Mouse (Mus musculus): ENCODE data around the gene Zfp687.

Gene Zfp687

GRCm38 (mm10) chr3:95016532-95017056 lies 1.3 kb upstream of the Zfp687 start:
- no peak for DNase-seq

- DNase-seq = peak; percentile 97
Measured at GRCm38 (mm10) chr3:95015891-95016531, 763 bp upstream of the Zfp687 start.

- DNase-seq = peak; percentile 68
Measured at GRCm38 (mm10) chr3:95014428-95015151, 658 bp downstream of the Zfp687 start.

- no peak for DNase-seq
Measured at GRCm38 (mm10) chr3:95013699-95014427, 1.4 kb downstream of the Zfp687 start.

GRCm38 (mm10) chr3:95012982-95013381 lies 2.3 kb downstream of the Zfp687 start:
- DNase-seq = no peak

- DNase-seq = no peak
Measured at GRCm38 (mm10) chr3:95010396-95010795, 4.9 kb downstream of the Zfp687 start.

- DNase-seq = no peak
Measured at GRCm38 (mm10) chr3:95007706-95008105, 7.5 kb downstream of the Zfp687 start.

GRCm38 (mm10) chr3:95005651-95006050 lies 9.6 kb downstream of the Zfp687 start:
- no peak for DNase-seq

- DNase-seq = no peak
Measured at GRCm38 (mm10) chr3:95003273-95003672, 12.0 kb downstream of the Zfp687 start.

- DNase-seq = no peak
Measured at GRCm38 (mm10) chr3:95002569-95002968, 12.7 kb downstream of the Zfp687 start.

- peak; percentile 81 for DNase-seq
Measured at GRCm38 (mm10) chr3:94996946-94997345, 18.3 kb downstream of the Zfp687 start.

- DNase-seq = no peak
Measured at GRCm38 (mm10) chr3:94989159-94989761, 26.0 kb downstream of the Zfp687 start.

- peak; percentile 46 for DNase-seq
Measured at GRCm38 (mm10) chr3:94987578-94987977, 27.7 kb downstream of the Zfp687 start.

GRCm38 (mm10) chr3:94985513-94985912 lies 29.7 kb downstream of the Zfp687 start:
- DNase-seq = peak; percentile 32

GRCm38 (mm10) chr3:94984312-94984711 lies 30.9 kb downstream of the Zfp687 start:
- DNase-seq = no peak

- peak; percentile 92 for DNase-seq
Measured at GRCm38 (mm10) chr3:94974528-94975422, 40.5 kb downstream of the Zfp687 start, which contains the start of gene Pi4kb. Gene Pi4kb (plus strand): TSS chr3:94974731.

- DNase-seq = no peak
Measured at GRCm38 (mm10) chr3:94974026-94974527, 41.2 kb downstream of the Zfp687 start.

- DNase-seq = no peak
Measured at GRCm38 (mm10) chr3:94973620-94974019, 41.6 kb downstream of the Zfp687 start.

GRCm38 (mm10) chr3:94972552-94972951 lies 42.7 kb downstream of the Zfp687 start:
- DNase-seq = no peak

GRCm38 (mm10) chr3:94965878-94966277 lies 49.4 kb downstream of the Zfp687 start:
- DNase-seq = no peak

GRCm38 (mm10) chr3:94964989-94965388 lies 50.3 kb downstream of the Zfp687 start:
- no peak for DNase-seq

- no peak for DNase-seq
Measured at GRCm38 (mm10) chr3:94960322-94960721, 54.9 kb downstream of the Zfp687 start.
